Mouse (Mus musculus): Measurements from ENCODE around the gene Ankrd36. TPM values are rescaled to one million over a fixed set of nuclear protein-coding genes. Genes with fewer than 3 reads are reported as not detected.

Ankrd36 gene
- polyA plus RNA-seq, 1 experiment: 0.19 TPM

DNA sequence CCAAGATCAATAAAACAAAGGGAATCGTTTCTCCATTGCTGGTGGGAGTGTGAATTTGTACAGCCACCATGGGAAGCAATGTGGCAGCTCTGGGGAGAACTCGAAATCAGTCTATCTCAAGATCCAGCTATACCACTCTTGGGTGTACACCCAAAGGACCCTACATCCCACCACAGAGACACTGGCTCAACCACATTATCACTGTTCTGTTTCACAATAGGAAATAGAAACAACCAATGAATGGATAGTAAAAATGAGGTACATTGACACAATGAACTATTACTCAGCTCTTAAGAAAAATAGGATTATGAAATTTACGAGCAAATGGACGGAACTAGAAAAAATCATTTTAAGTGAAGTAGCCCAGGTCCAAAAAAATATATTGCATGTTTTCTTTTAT lies 55.6 kb downstream of the Ankrd36 start:
- TF ChIP-seq FLI1 (IDR thresholded peaks at IDR 0.05; ENCODE audit: low read length) (no peak), GATA1 (IDR thresholded peaks at IDR 0.05; ENCODE audit: borderline replicate concordance, low read length) (no peak)
- no peaks in the 10 kb centered on the region for H3K36me3 ChIP-seq (replicated peaks; ENCODE audit: low read length)
- no peak overlapping the region for H3K4me3 ChIP-seq (replicated peaks)

DNA sequence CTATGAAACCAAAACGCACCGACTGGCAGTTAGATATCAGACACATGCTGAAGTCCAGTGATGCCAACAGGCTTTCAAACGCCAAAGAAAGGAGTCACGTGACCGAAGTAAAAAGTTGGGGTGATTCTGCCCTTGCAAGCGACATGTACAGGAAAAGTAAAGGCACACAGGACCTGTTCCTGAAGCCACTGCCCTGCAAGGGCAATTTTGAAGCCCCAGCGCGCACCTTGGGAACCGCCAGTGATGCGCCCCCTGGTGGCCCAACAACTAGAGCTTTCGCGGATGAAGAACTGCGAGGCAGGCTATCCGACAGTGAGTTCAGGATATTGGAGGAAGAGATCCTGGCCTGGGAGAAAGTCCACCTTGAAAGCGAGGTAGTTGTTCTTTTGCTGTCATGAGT lies 59.5 kb downstream of the Ankrd36 start:
- H3K4me1 ChIP-seq: peaks cover 17% of the 10 kb centered on the region
- TF ChIP-seq FLI1 (IDR thresholded peaks at IDR 0.05; ENCODE audit: low read length) (no peak), GATA1 (IDR thresholded peaks at IDR 0.05; ENCODE audit: borderline replicate concordance, low read length) (no peak)
- H3K36me3 ChIP-seq (replicated peaks; ENCODE audit: low read length): no peaks in the 10 kb centered on the region
- H3K4me3 ChIP-seq (replicated peaks): peak overlapping the region; percentile 59
- peaks cover 12% of the 10 kb centered on the region for H3K27me3 ChIP-seq (replicated peaks)
- no peaks in the 10 kb centered on the region for H3K9me3 ChIP-seq

More for the DNA sequence above, 55.6 kb downstream of the Ankrd36 start:
- Histone ChIP-seq H3K27me3 (replicated peaks) (peaks cover 2% of the 10 kb centered on the region), H3K9me3 (no peaks in the 10 kb centered on the region), H3K4me1 (peaks cover 17% of the 10 kb centered on the region)

DNA sequence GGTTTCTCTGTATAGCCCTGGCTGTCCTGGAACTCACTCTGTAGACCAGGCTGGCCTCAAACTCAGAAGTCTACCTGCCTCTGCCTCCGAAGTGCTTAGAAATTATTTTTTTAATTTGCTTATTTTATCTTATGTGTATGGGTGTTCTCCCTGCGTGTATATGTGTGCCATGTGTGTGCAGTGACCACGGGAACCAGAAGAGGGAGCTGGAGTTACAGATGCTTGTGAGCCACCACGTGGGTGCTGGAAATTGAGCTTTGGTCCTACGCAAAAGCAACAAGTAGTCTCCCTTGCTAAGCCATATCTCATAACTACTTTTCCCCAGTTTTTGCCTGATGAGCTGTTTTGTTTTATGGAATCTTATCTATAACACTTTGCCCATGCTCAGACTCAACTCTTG lies 73.6 kb downstream of the Ankrd36 start:
- peaks cover 7% of the 10 kb centered on the region for H3K27me3 ChIP-seq (replicated peaks)
- H3K36me3 ChIP-seq (replicated peaks; ENCODE audit: low read length): no peaks in the 10 kb centered on the region
- no peaks in the 10 kb centered on the region for H3K4me1 ChIP-seq
- TF ChIP-seq GATA1 (IDR thresholded peaks at IDR 0.05; ENCODE audit: borderline replicate concordance, low read length): no peak
- no peak for TF ChIP-seq FLI1 (IDR thresholded peaks at IDR 0.05; ENCODE audit: low read length)
- H3K4me3 ChIP-seq (replicated peaks): no peak overlapping the region
- peaks cover 13% of the 10 kb centered on the region for H3K9me3 ChIP-seq

DNA sequence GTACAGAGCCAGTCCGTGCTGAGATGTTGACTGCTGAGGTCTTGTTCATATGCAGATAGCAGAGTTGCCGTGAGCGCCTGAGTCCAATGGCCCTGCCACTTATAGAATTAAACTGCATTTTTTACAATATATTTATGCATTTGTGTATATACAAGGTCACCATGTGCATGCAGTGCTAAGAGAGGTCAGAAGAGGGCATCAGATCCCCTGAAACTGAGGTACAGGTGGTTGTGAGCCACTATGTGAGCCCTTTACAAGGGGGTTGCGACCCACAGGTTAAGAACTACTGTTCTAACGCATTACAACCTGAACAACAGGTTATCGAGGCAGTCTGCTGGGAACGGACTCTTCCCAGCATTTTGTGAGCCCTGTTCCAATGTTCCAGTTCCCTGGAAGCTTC lies 80.8 kb downstream of the Ankrd36 start:
- Histone ChIP-seq H3K4me3 (replicated peaks) (no peak overlapping the region), H3K4me1 (peaks cover 3% of the 10 kb centered on the region; the same call in 1 of the 2 replicates), H3K36me3 (replicated peaks; ENCODE audit: low read length) (no peaks in the 10 kb centered on the region), H3K9me3 (no peaks in the 10 kb centered on the region), H3K27me3 (replicated peaks) (peaks cover 7% of the 10 kb centered on the region)
- no peak for TF ChIP-seq FLI1 (IDR thresholded peaks at IDR 0.05; ENCODE audit: low read length)
- TF ChIP-seq GATA1 (IDR thresholded peaks at IDR 0.05; ENCODE audit: borderline replicate concordance, low read length): no peak

DNA sequence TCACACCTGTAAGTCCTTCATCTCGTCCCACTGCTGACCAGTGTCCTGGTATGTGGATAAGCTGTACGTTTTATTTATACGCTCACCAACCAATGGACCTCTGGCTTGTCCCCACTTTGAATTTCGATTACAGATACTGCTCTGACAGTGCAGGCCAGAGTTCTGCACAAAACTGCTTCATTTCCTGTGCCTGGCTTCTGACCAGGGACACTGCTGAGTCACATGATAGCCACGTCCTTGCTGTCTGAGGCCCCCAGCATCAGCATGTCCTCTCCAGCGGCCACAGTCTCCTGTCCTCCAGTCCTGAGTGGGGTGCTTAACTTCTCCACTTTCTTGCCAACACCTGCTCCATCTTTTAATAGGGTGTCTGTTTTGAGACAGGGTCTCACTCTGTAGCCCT lies 113.1 kb downstream of the Ankrd36 start:
- no peak for TF ChIP-seq GATA1 (IDR thresholded peaks at IDR 0.05; ENCODE audit: borderline replicate concordance, low read length)
- no peak for TF ChIP-seq FLI1 (IDR thresholded peaks at IDR 0.05; ENCODE audit: low read length)
- no peaks in the 10 kb centered on the region for H3K9me3 ChIP-seq
- no peaks in the 10 kb centered on the region for H3K36me3 ChIP-seq (replicated peaks; ENCODE audit: low read length)
- H3K4me3 ChIP-seq (replicated peaks): peak overlapping the region; percentile 9
- H3K4me1 ChIP-seq: peaks cover 36% of the 10 kb centered on the region
- H3K27me3 ChIP-seq (replicated peaks): peaks cover 5% of the 10 kb centered on the region

DNA sequence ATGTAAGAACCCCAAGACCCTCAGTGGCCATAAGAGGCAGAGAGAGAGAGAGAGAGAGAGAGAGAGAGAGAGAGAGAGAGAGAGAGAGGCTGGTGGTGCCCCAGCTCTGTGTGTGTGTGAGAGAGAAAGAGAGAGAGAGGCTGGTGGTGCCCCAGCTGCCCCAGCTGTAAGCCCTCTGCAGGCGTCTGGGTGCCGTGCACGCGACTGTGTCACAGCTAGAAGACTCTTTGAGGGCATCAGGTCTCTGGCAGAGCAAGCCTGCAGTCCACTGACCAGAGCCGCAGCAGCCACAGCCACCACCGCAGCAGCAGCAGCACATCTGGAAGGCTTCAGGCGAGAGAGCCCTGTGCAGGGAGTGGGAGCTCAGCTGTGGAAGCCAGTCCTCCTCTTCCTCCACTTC lies 114.8 kb downstream of the Ankrd36 start:
- Histone ChIP-seq H3K9me3 (no peaks in the 10 kb centered on the region), H3K4me3 (replicated peaks) (no peak overlapping the region), H3K4me1 (peaks cover 45% of the 10 kb centered on the region), H3K36me3 (replicated peaks; ENCODE audit: low read length) (no peaks in the 10 kb centered on the region), H3K27me3 (replicated peaks) (peaks cover 6% of the 10 kb centered on the region)
- TF ChIP-seq GATA1 (IDR thresholded peaks at IDR 0.05; ENCODE audit: borderline replicate concordance, low read length): no peak
- TF ChIP-seq FLI1 (IDR thresholded peaks at IDR 0.05; ENCODE audit: low read length): no peak

DNA sequence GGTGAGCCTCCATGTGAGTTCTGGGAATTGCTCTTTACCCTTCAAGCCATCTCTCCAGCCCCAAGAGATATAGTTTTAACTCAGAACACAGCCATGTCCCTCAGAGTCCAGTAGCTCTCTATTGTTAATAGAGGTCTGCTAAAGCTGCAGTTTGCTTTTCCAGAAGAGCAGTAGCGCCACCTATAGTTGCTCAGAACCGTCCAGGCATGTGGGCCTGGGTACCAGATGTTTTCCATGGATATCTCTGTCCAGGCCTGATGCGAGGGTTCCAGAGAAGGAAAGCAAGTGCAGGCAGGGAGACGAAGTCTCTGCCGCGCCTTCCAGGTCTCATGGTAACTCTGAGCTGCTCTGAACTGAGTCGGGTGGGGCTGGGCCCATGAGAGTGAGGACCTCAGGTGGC lies 122.3 kb downstream of the Ankrd36 start:
- TF ChIP-seq FLI1 (IDR thresholded peaks at IDR 0.05; ENCODE audit: low read length): no peak
- TF ChIP-seq GATA1 (IDR thresholded peaks at IDR 0.05; ENCODE audit: borderline replicate concordance, low read length): no peak
- H3K4me3 ChIP-seq (replicated peaks): no peak overlapping the region
- peaks cover 32% of the 10 kb centered on the region for H3K4me1 ChIP-seq

DNA sequence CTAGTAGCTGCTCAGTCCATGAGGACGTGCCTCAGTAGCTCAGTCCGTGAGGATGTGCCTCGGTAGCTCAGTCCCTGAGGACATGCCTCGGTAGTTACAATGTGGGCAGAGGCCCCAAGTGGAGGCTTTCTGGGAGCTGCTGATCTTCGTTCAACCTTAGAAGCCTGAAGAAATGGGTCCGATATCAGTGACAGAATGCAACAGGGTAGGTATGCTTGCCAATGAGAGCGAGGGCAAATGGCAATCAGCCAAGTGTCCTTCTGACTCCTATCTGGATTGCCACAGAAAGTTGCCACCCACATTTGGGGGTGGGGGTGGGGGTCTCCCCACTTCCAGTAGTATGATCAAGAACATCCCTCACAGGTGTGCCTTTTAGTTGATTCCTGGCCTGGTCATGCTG lies 131.3 kb downstream of the Ankrd36 start:
- Histone ChIP-seq H3K36me3 (replicated peaks; ENCODE audit: low read length) (peaks cover 30% of the 10 kb centered on the region), H3K9me3 (no peaks in the 10 kb centered on the region), H3K4me3 (replicated peaks) (no peak overlapping the region), H3K27me3 (replicated peaks) (no peaks in the 10 kb centered on the region), H3K4me1 (peaks cover 16% of the 10 kb centered on the region)
- TF ChIP-seq GATA1 (IDR thresholded peaks at IDR 0.05; ENCODE audit: borderline replicate concordance, low read length) (no peak), FLI1 (IDR thresholded peaks at IDR 0.05; ENCODE audit: low read length) (no peak)

More for the DNA sequence above, 122.3 kb downstream of the Ankrd36 start:
- Histone ChIP-seq H3K36me3 (replicated peaks; ENCODE audit: low read length) (no peaks in the 10 kb centered on the region), H3K9me3 (no peaks in the 10 kb centered on the region), H3K27me3 (replicated peaks) (peaks cover 2% of the 10 kb centered on the region)

DNA sequence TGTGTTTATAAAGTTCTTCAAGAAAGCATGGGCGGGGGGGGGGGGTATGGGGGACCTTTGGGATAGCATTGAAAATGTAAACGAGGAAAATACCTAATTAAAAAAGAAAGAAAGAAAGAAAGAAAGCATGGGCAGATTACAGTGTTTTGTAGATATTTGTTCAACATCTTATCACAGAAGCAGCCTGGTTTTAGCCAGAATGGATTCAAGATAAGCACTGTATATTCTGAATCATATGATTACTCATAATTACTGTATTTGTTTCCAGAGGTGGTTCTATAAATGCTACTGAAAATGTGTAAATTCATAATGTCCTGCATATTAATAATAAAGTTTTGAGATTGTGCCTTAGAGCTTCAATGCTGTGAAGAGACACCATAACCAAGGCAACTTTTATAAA lies 131.8 kb downstream of the Ankrd36 start:
- no peak for TF ChIP-seq GATA1 (IDR thresholded peaks at IDR 0.05; ENCODE audit: borderline replicate concordance, low read length)
- no peak for TF ChIP-seq FLI1 (IDR thresholded peaks at IDR 0.05; ENCODE audit: low read length)
- Histone ChIP-seq H3K4me1 (peaks cover 21% of the 10 kb centered on the region), H3K4me3 (replicated peaks) (no peak overlapping the region), H3K27me3 (replicated peaks) (no peaks in the 10 kb centered on the region), H3K9me3 (no peaks in the 10 kb centered on the region), H3K36me3 (replicated peaks; ENCODE audit: low read length) (peaks cover 34% of the 10 kb centered on the region)

DNA sequence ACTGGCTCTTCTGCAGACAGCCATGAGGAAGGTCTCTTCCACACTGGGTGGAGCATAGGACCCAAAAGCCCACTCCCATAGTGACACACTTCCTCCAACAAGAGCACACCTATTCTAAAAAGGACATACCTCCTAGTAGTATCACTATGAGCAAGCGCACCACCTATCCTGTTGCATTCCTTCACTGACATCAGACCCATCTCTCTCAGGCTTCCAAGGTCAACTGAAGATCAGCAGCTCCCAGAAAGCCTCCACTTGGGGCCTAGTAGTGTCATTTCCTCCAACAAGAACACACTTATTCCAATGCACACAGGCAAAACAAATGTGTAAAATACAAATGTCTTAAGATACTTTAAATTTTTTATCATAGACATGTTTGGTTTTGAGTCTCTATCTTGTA lies 132.3 kb downstream of the Ankrd36 start:
- peaks cover 26% of the 10 kb centered on the region for H3K4me1 ChIP-seq
- no peaks in the 10 kb centered on the region for H3K27me3 ChIP-seq (replicated peaks)
- peaks cover 34% of the 10 kb centered on the region for H3K36me3 ChIP-seq (replicated peaks; ENCODE audit: low read length)
- no peak for TF ChIP-seq FLI1 (IDR thresholded peaks at IDR 0.05; ENCODE audit: low read length)
- no peak for TF ChIP-seq GATA1 (IDR thresholded peaks at IDR 0.05; ENCODE audit: borderline replicate concordance, low read length)
- no peaks in the 10 kb centered on the region for H3K9me3 ChIP-seq
- H3K4me3 ChIP-seq (replicated peaks): no peak overlapping the region
